Mouse (Mus musculus) ES-E14 (cell line): ENCODE data around the gene Gm45717. TPM values are rescaled to one million over a fixed set of nuclear protein-coding genes. Genes with fewer than 3 reads are reported as not detected.
A peak's percentile ranks its signal among the peaks of the same experiment; 100 is the strongest.

Experiments used
- DNase-seq: peaks from one replicate; pipeline ENCODE4 v3.0.0-alpha.2; 2013; ENCODE audit warnings: low read depth, low spot score
- H3K27ac ChIP-seq: 2 replicates; pipeline ENCODE4 v1.5.1; 2012; ENCODE audit warnings: low read depth, mild to moderate bottlenecking, low read length, moderate library complexity, mixed read lengths; ENCODE audit not compliant: poor library complexity, insufficient read depth, severe bottlenecking
- H3K36me3 ChIP-seq: 2 replicates; pipeline ENCODE4 v1.6.1; 2012; ENCODE audit warnings: mild to moderate bottlenecking, low read length, moderate library complexity, mixed read lengths; ENCODE audit not compliant: control insufficient read depth, poor library complexity, insufficient read depth, severe bottlenecking
- H3K4me1 ChIP-seq, 2 experiments: fragments of 150-350 bp in 1 of 2; sonication (generic) in 1 of 2; 2 replicates each; pipeline ENCODE4 v1.6.1; 2012; ENCODE audit warnings: low read length in 2 of 2, mild to moderate bottlenecking in 1 of 2, mixed read lengths in 1 of 2; ENCODE audit not compliant: control insufficient read depth in 2 of 2, insufficient read depth in 2 of 2, poor library complexity in 1 of 2
- H3K4me3 ChIP-seq, 2 experiments: fragments of 150-350 bp in 1 of 2; sonication (generic) in 1 of 2; 2 replicates each; pipeline ENCODE4 v1.5.1; 2012; ENCODE audit warnings: low read length in 2 of 2, low read depth in 1 of 2, mild to moderate bottlenecking in 1 of 2, mixed read lengths in 1 of 2; ENCODE audit not compliant: insufficient read depth in 1 of 2, poor library complexity in 1 of 2, severe bottlenecking in 1 of 2
- H3K9ac ChIP-seq: 2 replicates; pipeline ENCODE4 v1.6.1; 2012; ENCODE audit warnings: low read depth, mild to moderate bottlenecking, low read length, mixed read lengths; ENCODE audit not compliant: poor library complexity, insufficient read depth, severe bottlenecking
- H3K9me3 ChIP-seq: fragments of 150-350 bp; sonication (generic); 2 replicates; pipeline ENCODE4 v1.6.1; 2012; ENCODE audit warnings: low read depth, mild to moderate bottlenecking, low read length; ENCODE audit not compliant: control insufficient read depth, insufficient read depth
- CHD2 ChIP-seq: IDR thresholded peaks from 2 replicates; pipeline ENCODE4 v1.6.1; 2014; ENCODE audit warnings: mild to moderate bottlenecking, low read depth, low read length, inconsistent platforms
- HCFC1 ChIP-seq: IDR thresholded peaks from 2 replicates; pipeline ENCODE4 v1.6.1; 2012; ENCODE audit warnings: low read length, inconsistent platforms, borderline replicate concordance; ENCODE audit not compliant: insufficient read depth
- MAFK ChIP-seq: IDR thresholded peaks from 2 replicates; pipeline ENCODE4 v1.6.1; 2014; ENCODE audit warnings: mild to moderate bottlenecking, low read depth, low read length, inconsistent platforms; ENCODE audit not compliant: insufficient read depth
- ZC3H11A ChIP-seq: IDR thresholded peaks from 2 replicates; pipeline ENCODE4 v1.6.1; 2012; ENCODE audit warnings: low read depth, mild to moderate bottlenecking, inconsistent platforms, low read length, borderline replicate concordance
- ZNF384 ChIP-seq: IDR thresholded peaks from 2 replicates; pipeline ENCODE4 v1.6.1; 2012; ENCODE audit warnings: low read depth, low read length, inconsistent platforms
- in situ Hi-C, 2 experiments: fragments of 600-800 bp; cut with MboI; formaldehyde crosslinking; loops; one replicate each; pipeline ENCODE4 v1.15.1; 2025; ENCODE audit warnings: low sequenced_read_pairs in 2 of 2, inconsistent platforms in 1 of 2; ENCODE audit not compliant: unreplicated experiment in 2 of 2
- total RNA-seq: library from RNA; depleted of rRNA; stranded (reverse); fragments of 300-350 nt; gene quantifications from 2 replicates; pipeline ENCODE4 v1.2.3, GENCODE M21; 2012

Gm45717 gene
- total RNA-seq, 1 experiment = not detected

DNA sequence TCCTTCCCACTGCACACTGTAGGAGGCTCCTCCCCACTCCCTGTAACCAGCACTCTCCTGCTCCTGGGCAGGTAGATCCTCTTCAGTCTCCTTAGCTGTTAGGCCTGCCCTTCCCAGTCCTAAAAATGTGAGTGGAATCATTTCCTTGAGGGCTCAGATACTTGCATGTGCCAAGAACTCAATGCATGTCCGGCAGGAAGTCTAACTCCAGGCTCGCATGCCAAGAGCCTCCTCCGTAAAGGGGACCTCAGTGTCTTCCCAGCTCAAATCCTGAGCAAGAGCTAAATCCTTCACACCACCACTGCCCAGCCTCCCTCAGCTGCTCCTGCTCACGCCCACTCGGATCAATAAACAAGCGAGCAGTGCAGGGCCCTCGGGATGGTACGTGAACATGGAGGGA, 4.7 kb downstream of the Gm45717 start:
- H3K9ac ChIP-seq = no peak overlapping the region; the same call in 1 of the 2 replicates
- H3K4me3 ChIP-seq = no peak overlapping the region
- H3K27ac ChIP-seq = peak overlapping the region; percentile 17; the same call in 1 of the 2 replicates
- in situ Hi-C loops = loop anchor here in 1 of 2 experiments (10.0 kb wide), 1 partner anchor 94 kb away; no protein-coding TSS in a partner anchor
- peaks cover 42% of the 10 kb centered on the region for H3K36me3 ChIP-seq
- H3K4me1 ChIP-seq = peaks cover 12 to 31% of the 10 kb centered on the region in 2 experiments
- H3K9me3 ChIP-seq = no peaks in the 10 kb centered on the region
- no peak for DNase-seq
- TF ChIP-seq CHD2 = no peak
- no peak for TF ChIP-seq ZC3H11A
- TF ChIP-seq ZNF384 = no peak
- TF ChIP-seq HCFC1 = no peak
- no peak for TF ChIP-seq MAFK

DNA sequence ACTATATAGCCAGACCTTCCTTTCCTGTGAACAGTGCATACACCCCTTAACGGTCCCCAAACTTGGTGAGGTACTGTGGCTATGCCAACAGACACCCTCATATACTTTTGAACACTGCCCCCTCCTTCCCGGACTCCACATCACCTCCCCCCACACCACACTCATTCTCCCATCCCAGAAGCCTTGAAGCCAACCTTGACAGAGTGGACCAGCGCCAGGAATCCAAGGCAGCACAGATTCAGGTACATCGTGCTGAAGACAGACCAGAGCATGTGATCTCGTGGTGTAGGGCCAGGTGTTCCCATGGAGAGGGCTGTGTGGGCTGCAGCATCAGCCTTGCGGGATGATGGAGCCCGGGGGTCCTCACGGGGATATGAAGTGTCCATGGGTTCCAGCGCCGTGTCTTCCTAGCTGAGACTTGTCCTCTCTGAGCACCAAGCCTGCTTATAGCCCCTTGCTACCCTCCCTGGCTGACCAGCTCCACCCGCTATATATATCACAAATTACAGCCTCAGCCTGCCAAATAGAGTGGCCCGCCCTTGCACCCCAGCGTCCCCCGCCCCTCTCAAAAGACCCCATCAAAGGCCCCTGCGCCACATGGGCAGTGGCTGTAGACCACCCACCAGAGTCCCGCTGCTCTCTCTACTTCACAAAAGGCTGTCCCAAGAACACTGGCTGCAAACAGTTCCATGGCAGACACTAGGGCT, 5.8 kb downstream of the Gm45717 start, which contains the start of gene Ifitm5:
TSS of gene Ifitm5 (minus strand) at position 468 of the 707 bp plus-strand sequence.
- Histone ChIP-seq H3K4me1 (peaks cover 12 to 31% of the 10 kb centered on the region in 2 experiments), H3K27ac (peak within 1 kb of the TSS; percentile 17; the same call in 1 of the 2 replicates), H3K9ac (no peak within 1 kb of the TSS; the same call in 1 of the 2 replicates), H3K36me3 (peaks cover 52% of the 10 kb centered on the region), H3K9me3 (no peaks in the 10 kb centered on the region), H3K4me3 (no peak within 1 kb of the TSS)
- no peak for DNase-seq
- in situ Hi-C loops = loop anchor here in 1 of 2 experiments (10.0 kb wide), 1 partner anchor 95 kb away; no protein-coding TSS in a partner anchor
- no peak for TF ChIP-seq ZC3H11A
- TF ChIP-seq ZNF384 = no peak
- no peak for TF ChIP-seq HCFC1
- TF ChIP-seq MAFK = no peak
- no peak for TF ChIP-seq CHD2

DNA sequence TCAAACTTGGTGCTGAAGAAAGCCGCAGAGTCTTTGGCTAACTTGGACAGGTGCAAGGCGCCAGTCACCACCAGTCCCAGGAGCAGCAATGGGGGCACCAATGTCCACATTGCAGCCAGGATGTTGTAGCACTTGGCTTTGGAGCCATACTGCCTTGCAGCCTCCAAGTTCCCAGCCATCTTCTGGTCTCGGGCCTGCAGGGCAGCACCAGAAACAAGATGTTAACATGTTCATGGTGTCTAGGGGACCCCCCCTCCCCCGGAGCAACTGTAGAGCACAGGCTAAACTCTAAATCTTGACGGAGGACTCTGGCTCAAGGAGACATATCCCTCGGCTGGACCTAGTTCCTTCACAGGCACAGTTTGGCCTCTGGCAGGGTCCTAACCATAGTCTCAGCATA, 6.5 kb downstream of the Gm45717 start:
- Histone ChIP-seq H3K36me3 (peaks cover 53% of the 10 kb centered on the region), H3K4me1 (peaks cover 12 to 31% of the 10 kb centered on the region in 2 experiments), H3K4me3 (no peak overlapping the region), H3K9ac (no peak overlapping the region), H3K9me3 (no peaks in the 10 kb centered on the region), H3K27ac (no peak overlapping the region)
- DNase-seq = no peak
- in situ Hi-C loops = no loop called here
- TF ChIP-seq HCFC1 (no peak), ZC3H11A (no peak), MAFK (no peak), ZNF384 (no peak), CHD2 (no peak)

DNA sequence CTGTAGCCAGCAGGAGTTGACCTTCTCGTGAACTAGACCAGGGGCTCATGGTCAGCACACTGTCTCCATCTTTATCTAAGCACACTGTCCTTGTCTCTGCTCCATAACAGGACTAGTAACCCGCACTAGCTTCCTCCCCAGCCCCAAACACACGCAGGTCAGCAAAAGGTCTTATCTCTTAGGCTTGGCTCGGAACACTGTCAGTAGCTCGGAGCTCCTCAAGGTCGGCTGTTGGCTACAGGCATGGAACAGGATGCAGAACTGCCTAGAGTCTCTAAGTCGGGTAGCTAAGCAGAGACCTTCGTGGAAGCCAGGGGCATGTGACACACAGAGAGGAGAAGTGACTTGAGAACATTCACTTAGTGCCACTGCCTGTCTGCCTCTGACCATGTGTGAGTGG, 7.6 kb downstream of the Gm45717 start:
- in situ Hi-C loops = no loop called here
- Histone ChIP-seq H3K27ac (no peak overlapping the region), H3K4me3 (no peak overlapping the region), H3K9ac (no peak overlapping the region), H3K36me3 (peaks cover 50% of the 10 kb centered on the region), H3K9me3 (no peaks in the 10 kb centered on the region), H3K4me1 (peaks cover 5 to 27% of the 10 kb centered on the region in 2 experiments; a peak in 3 of 4 replicates)
- no peak for DNase-seq
- TF ChIP-seq CHD2 (no peak), HCFC1 (no peak), MAFK (no peak), ZNF384 (no peak), ZC3H11A (no peak)
